In the genomic region with DNA sequence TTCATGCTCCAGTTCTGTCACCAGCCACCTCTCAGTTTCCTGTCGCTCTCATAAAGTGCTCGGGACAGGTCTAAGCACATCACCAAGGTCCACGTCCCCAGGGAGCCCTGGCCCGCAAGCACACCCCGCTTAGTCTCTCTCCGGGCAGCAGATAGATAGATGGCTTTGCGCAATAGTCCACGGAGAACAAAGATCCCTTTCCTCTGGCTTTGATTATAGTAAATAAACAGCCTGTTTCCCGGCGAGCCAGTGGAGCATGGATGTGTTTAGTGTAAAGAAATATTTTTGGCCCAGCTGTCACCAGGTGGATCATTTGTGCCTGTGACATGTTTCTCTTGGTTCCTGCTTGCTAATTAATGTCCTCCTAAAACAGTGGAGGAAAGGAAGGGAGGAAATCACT, we compare ENCODE assay signal across 10 mouse cellular contexts. TPM values are rescaled to one million over a fixed set of nuclear protein-coding genes. Genes with fewer than 3 reads are reported as not detected.
DNase-seq lines count a peak whose midpoint lies in the region; TF ChIP-seq lines count a peak whose summit lies in the region.
"Had no signal": no experiment of that assay in that cellular context is flagged by ENCODE, and none has a peak within 500 bp of the region (broad histone marks: within the 10 kb centered on the region; RNA-seq: fewer than 3 reads in every experiment).

No protein-coding gene starts in this region.

- no peak for TF ChIP-seq POLR2A in kidney, adult 2 months (IDR thresholded peaks at IDR 0.05; ENCODE audit: low read depth, low read length)

- WGBS in kidney, adult 2 months, result 34% methylated on average over 10 of the region's 10 CpGs

- peaks cover 9% of the 10 kb centered on the region; the same call in 1 of the 2 replicates for H3K4me1 ChIP-seq in kidney, adult 2 months (ENCODE audit: control insufficient read depth, insufficient read depth, low read length)
- H3K4me1 ChIP-seq: forebrain, embryonic 15.5 days had no signal

- no peak for TF ChIP-seq CTCF in kidney, adult 2 months (conservative IDR thresholded peaks at IDR 0.05; ENCODE audit: insufficient read depth, insufficient read length, low read depth, low read length)

- H3K27me3 ChIP-seq in kidney, adult 2 months (replicated peaks; ENCODE audit: control insufficient read depth, insufficient read depth, low read length), result no peaks in the 10 kb centered on the region
- H3K27me3 ChIP-seq: forebrain, embryonic 15.5 days had no signal

- peak; percentile 37 for DNase-seq in kidney, adult 2 months
- no peak for DNase-seq in kidney, postnatal 25 days
- DNase-seq in forelimb bud, embryonic 11.5 days (ENCODE audit: low read depth, low spot score), result peak; percentile 4
- DNase-seq in kidney, postnatal 14 days, result peak; percentile 35
- DNase-seq in lung, postnatal 4 days, result peak; percentile 33 to 41
- DNase-seq in left cerebral cortex, adult 8-10 months (ENCODE audit: low spot score in 2 of 2), result no peak
- no peak for DNase-seq in right cerebral cortex, postnatal 14 days
- no peak for DNase-seq in layer of hippocampus, adult 11-12 months (ENCODE audit: low spot score)
- DNase-seq: thymus, postnatal 4 days had no signal

- no peak overlapping the region for H3K4me3 ChIP-seq in kidney, adult 2 months (ENCODE audit: insufficient read depth, low read depth, low read length)
- H3K4me3 ChIP-seq: forebrain, embryonic 15.5 days had no signal

- peak overlapping the region; percentile 80 for H3K27ac ChIP-seq in kidney, adult 2 months (ENCODE audit: insufficient read depth, low read depth, low read length)
- H3K27ac ChIP-seq: forebrain, embryonic 15.5 days had no signal

- no peaks in the 10 kb centered on the region for H3K36me3 ChIP-seq in kidney, adult 2 months (ENCODE audit: control insufficient read depth, insufficient read depth, low read length)

RNA-seq across cellular contexts. Expression of a gene that starts 47.0 kb away (rescaled TPM):
- 89.2 and 97.9 TPM in 2 replicates for polyA plus RNA-seq in kidney, adult 2 months (2012; rRNA removed)
- 10 to 100 TPM; 23.8 to 31.5 (median 28.7) TPM for total RNA-seq in left cerebral cortex, adult 8-10 months (2022)

Comparison
In these comparisons a context has a peak if more than half of its experiments do, and no peak if none do; other contexts are left out.
1. DNase-seq: peak in kidney, adult 2 months (single experiment), forelimb bud, embryonic 11.5 days (single experiment), kidney, postnatal 14 days (single experiment) and lung, postnatal 4 days (2 of 2); none in kidney, postnatal 25 days (0 of 2), left cerebral cortex, adult 8-10 months (0 of 2), right cerebral cortex, postnatal 14 days (single experiment) and layer of hippocampus, adult 11-12 months (single experiment).